Mouse (Mus musculus) stomach, postnatal 0 days (tissue): ENCODE results near the gene Wfdc18.

Experiments
- CTCF ChIP-seq: IDR thresholded peaks from 2 replicates; pipeline ENCODE4 v1.5.1; 2016; ENCODE audit warnings: antibody characterized with exemption, low read depth, mild to moderate bottlenecking, moderate library complexity
- EP300 ChIP-seq: optimal IDR thresholded peaks from 2 replicates; pipeline ENCODE3; 2016; ENCODE audit warnings: antibody characterized with exemption

GRCm38 (mm10) chr11:83753581-83754181 is 44.9 kb downstream of the Wfdc18 start, which contains the start of gene Heatr6:
- TF ChIP-seq CTCF = peak; percentile 18; the same call in 1 of the 2 replicates
- no peak for TF ChIP-seq EP300
